Mouse (Mus musculus) bone marrow macrophage, adult 2 months (primary cell): ENCODE data around the gene Mgst3. TPM values are rescaled to one million over a fixed set of nuclear protein-coding genes. Genes with fewer than 3 reads are reported as not detected.

Experiments
- H3K27ac ChIP-seq: 2 replicates; pipeline ENCODE4 v1.5.1; 2012; ENCODE audit warnings: low read depth, low read length; ENCODE audit not compliant: insufficient read depth
- H3K4me1 ChIP-seq: 2 replicates; pipeline ENCODE4 v1.6.1; 2012; ENCODE audit warnings: low read length; ENCODE audit not compliant: control insufficient read depth, insufficient read depth
- H3K4me3 ChIP-seq: 2 replicates; pipeline ENCODE4 v1.5.1; 2012; ENCODE audit warnings: mild to moderate bottlenecking, low read length, moderate library complexity; ENCODE audit not compliant: insufficient read depth
- CTCF ChIP-seq: IDR thresholded peaks from 2 replicates; pipeline ENCODE4 v1.5.1; 2012; ENCODE audit warnings: low read depth, mild to moderate bottlenecking, low read length, moderate library complexity
- POLR2A ChIP-seq: IDR thresholded peaks from 2 replicates; pipeline ENCODE4 v1.6.1; 2012; ENCODE audit warnings: mild to moderate bottlenecking, low read depth, low read length, borderline replicate concordance
- polyA plus RNA-seq: library from polyadenylated mRNA; stranded (reverse); fragments of >200 nt; gene quantifications from 2 replicates; pipeline ENCODE4 v1.2.4, GENCODE M21; 2012; ENCODE audit not compliant: missing spikeins, insufficient read depth, insufficient read length

Gene Mgst3
- polyA plus RNA-seq, 1 experiment: 44.5 TPM

DNA sequence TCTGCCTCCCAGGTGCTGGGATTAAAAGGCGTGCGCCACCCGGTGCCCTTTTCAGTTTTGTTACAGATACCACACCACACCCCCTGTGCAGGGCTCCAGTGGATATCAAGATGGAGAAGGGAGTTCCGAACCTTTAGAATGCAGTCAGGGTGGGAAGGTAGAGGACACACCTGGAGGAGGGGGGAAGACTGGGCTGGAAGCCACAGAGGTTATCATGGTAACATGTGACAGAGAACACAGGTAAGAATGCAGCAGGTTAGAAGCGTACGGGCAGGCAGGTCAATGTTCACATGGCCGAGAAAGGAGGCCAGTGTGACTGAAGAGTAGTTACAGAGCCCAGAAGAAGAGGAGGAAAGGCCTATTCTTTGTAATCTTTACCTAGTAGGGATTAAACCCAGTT is 4.1 kb downstream of the Mgst3 start:
- Histone ChIP-seq H3K27ac (no peak overlapping the region), H3K4me1 (peaks cover 41% of the 10 kb centered on the region), H3K4me3 (no peak overlapping the region)
- TF ChIP-seq CTCF: no peak
- TF ChIP-seq POLR2A: no peak

DNA sequence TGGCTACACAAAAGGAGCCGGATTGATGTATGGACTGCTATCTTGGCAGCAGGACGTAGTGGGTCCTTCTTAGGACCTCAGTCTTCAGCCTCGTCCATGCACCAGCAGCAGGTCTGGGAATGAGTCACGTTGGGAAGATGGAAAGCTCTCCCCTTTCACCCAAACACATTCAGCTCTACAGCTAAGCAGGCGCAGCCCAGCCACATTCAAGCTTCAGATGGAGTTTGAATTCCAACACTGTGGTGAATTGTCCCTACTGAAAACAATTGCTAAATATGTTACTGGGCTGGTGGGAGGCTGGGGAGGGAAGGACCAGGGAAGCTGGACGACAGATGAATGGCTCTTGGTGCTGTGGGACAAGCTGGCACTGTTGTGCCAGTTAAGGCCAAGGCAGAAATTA is 5.1 kb downstream of the Mgst3 start:
- Histone ChIP-seq H3K27ac (no peak overlapping the region), H3K4me1 (peaks cover 41% of the 10 kb centered on the region)

DNA sequence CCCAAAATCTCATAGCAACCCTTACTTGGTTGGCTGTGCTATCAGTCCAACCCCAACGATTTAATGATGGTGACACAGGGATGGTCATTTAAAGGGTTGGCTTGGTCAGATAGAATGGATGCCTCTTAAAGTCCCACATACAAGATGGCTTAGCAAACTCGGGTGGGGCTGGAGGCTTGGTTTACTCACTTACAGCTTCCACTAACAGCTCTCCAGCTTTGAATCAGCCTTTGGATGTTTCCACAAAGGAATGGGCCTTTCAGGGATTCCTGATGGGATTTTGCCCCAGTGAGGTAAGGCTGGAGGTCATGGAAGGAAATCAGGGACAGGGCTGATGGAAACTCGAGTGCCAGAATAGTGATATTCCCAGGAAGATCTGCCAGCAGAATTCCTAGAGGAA is 5.8 kb downstream of the Mgst3 start:
- Histone ChIP-seq H3K4me1 (peaks cover 41% of the 10 kb centered on the region), H3K4me3 (no peak overlapping the region), H3K27ac (no peak overlapping the region)
- no peak for TF ChIP-seq CTCF
- TF ChIP-seq POLR2A: no peak

More for the DNA sequence above, 5.1 kb downstream of the Mgst3 start:
- no peak overlapping the region for H3K4me3 ChIP-seq
- TF ChIP-seq POLR2A: no peak
- TF ChIP-seq CTCF: no peak

DNA sequence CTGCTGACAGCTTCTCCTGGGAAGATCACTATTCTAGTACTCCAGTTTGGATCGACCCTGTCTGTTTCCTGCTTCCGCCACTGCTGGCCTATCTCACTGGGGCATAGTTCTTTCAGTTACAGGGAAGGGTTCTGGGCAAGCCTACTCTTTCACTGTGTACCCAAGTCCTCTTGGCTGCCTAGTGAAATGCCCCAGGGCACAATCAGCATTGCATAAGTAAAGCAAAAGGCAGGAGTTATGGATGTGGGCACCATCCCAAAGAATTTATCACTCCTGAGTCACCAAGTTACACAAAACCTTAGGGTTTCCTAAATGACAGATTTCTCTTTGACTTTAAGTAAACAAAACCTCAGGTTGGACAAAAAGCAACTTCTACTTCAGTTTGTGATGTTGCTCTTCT is 6.3 kb downstream of the Mgst3 start:
- H3K4me1 ChIP-seq: peaks cover 41% of the 10 kb centered on the region
- H3K27ac ChIP-seq: no peak overlapping the region
- H3K4me3 ChIP-seq: no peak overlapping the region
- TF ChIP-seq POLR2A: no peak
- TF ChIP-seq CTCF: no peak

DNA sequence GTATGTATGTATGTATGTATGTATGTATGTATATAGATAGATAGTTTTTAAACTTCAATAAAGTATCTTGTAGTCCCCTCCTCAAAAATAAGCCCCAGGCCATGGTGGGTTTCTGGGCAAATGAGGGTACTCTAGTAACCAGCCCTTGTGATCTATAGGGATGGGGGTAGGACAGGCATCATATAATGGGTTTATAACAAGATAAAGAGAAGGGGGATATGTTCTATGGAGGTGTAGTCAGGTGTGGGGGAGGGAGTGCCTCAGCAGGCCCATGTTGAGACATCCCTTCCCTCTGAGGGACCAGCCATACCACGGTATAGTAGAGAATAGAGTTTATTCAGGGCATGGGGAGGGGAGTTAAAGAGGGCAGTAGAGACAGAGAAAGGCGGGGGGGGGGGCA is 7.2 kb downstream of the Mgst3 start:
- Histone ChIP-seq H3K4me3 (no peak overlapping the region), H3K27ac (no peak overlapping the region), H3K4me1 (peaks cover 37% of the 10 kb centered on the region)
- TF ChIP-seq POLR2A: no peak
- TF ChIP-seq CTCF: no peak

DNA sequence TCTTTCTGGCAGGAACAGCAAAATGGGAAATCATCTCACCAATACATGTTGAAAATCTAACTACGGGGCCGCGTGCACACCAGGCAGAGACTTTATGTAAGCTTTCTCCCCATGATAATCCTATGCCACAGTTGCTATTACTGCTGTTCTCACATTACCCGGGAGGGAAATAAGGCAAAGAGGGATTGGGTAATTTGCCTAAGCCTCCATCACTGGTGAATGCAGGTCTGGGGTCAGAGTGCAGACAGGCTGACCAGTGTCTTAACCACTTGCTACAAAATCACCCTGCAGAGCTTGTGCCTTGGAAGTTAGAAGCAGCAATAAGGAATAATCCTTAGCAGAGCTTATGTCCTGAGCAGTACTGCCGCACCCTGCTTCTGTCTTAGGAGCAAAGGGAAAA is 8.0 kb downstream of the Mgst3 start:
- Histone ChIP-seq H3K4me3 (no peak overlapping the region), H3K4me1 (peaks cover 31% of the 10 kb centered on the region), H3K27ac (no peak overlapping the region)
- TF ChIP-seq POLR2A (no peak), CTCF (no peak)

DNA sequence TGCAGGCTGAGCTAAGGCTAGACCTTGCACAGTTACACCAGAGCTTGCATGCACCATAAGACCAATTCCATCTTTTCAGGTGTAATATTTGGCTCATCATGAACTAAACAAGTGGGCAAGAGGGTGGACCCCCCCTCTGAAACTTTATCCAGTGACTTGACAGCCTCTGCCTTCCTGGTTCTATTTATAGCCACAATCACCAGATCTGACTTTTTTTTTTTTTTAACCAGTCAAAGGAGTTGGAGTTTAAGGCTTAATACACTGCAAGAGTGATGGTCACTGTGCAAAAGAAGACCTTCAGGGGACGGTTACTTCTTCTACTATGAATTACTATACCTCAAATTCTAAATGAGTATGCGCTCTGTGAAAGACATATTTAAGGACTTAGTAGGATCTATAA is 8.4 kb downstream of the Mgst3 start:
- no peak for TF ChIP-seq POLR2A
- no peak for TF ChIP-seq CTCF
- Histone ChIP-seq H3K4me3 (no peak overlapping the region), H3K4me1 (peaks cover 28% of the 10 kb centered on the region), H3K27ac (no peak overlapping the region)

DNA sequence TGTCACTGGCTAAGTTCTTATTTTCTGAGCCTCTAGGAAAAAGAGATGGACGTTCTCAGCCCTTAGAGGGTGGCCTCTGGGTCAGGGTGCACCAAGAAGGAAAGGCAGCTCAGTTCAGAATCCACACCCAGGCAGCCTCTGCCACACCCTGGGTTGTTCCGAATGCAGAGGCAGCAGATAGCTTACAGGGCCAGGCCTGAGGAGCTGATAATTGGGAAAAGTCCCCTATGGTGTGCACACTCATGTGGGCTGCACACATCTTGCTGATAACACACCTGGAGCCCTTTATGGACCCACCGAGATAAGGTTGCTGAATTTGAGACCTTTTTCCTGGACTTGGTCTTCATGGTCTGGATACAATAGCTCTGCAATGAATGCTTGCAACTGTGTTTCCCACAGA is 9.5 kb downstream of the Mgst3 start:
- Histone ChIP-seq H3K4me1 (peaks cover 19% of the 10 kb centered on the region), H3K27ac (no peak overlapping the region), H3K4me3 (no peak overlapping the region)
- TF ChIP-seq POLR2A (no peak), CTCF (no peak)

DNA sequence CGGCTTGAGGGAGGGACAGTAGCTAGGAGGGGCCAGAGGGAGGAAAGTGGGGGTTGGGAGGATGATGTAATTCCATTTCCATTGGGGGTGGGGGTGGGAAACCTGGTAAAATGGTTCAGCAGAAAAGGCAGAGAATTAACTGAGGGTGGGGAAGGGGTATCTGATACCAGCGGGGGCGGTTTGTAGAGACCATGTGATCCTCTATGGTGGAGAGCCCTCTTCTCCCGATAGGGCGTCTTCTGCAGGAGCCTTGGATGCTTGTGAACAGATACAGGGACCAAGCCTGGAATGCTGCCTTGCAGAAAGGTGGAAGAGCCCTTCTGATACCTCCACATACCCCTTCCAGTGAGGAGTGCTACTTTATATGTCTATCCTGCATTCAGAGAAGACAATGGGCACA is 10.5 kb downstream of the Mgst3 start:
- Histone ChIP-seq H3K4me1 (peaks cover 19% of the 10 kb centered on the region), H3K27ac (no peak overlapping the region), H3K4me3 (no peak overlapping the region)
- TF ChIP-seq POLR2A (no peak), CTCF (no peak)

DNA sequence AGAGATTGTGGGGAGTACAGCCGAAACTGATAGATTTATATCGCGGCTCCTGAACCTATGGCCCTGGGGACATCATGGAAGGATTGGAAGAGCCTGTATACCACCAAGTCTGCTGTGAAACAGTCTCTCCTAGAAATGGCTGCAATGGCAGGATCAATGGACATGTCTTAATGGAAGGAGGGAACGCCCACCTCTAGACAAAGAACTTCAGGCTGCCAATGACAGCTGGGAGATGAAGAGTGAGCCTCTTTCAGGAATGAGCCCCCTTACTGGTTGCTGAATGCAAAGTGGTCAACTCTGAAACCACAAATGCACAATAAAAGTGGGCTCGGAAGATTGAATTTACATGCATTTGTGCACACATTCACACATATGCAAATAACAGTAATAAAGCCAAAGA is 10.9 kb downstream of the Mgst3 start:
- no peak for TF ChIP-seq CTCF
- TF ChIP-seq POLR2A: no peak
- Histone ChIP-seq H3K4me1 (peaks cover 15% of the 10 kb centered on the region), H3K4me3 (no peak overlapping the region), H3K27ac (no peak overlapping the region)

DNA sequence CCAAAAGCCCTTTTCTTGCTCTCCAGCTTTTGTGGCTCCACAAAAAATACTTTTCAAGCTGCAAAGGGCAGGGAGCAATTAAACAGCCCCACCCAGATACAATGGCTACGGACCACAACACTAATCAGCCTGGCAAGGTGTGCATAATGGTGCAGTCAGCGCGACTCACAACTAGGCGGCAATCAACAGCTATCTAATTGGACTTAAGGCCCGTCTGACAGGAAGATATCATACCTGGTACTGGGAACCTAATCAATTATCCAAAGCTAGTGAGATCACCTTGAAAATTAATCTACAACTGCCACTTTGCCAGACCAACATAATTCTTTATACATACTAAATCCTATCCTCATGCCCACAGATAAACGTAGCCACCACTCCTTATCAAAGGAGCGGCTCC is 11.3 kb downstream of the Mgst3 start:
- H3K4me3 ChIP-seq: no peak overlapping the region
- H3K27ac ChIP-seq: no peak overlapping the region
- no peak for TF ChIP-seq POLR2A
- no peak for TF ChIP-seq CTCF
- H3K4me1 ChIP-seq: peaks cover 12% of the 10 kb centered on the region
